Mouse (Mus musculus): Measurements from ENCODE around the gene Glipr2.

Gene Glipr2

DNA sequence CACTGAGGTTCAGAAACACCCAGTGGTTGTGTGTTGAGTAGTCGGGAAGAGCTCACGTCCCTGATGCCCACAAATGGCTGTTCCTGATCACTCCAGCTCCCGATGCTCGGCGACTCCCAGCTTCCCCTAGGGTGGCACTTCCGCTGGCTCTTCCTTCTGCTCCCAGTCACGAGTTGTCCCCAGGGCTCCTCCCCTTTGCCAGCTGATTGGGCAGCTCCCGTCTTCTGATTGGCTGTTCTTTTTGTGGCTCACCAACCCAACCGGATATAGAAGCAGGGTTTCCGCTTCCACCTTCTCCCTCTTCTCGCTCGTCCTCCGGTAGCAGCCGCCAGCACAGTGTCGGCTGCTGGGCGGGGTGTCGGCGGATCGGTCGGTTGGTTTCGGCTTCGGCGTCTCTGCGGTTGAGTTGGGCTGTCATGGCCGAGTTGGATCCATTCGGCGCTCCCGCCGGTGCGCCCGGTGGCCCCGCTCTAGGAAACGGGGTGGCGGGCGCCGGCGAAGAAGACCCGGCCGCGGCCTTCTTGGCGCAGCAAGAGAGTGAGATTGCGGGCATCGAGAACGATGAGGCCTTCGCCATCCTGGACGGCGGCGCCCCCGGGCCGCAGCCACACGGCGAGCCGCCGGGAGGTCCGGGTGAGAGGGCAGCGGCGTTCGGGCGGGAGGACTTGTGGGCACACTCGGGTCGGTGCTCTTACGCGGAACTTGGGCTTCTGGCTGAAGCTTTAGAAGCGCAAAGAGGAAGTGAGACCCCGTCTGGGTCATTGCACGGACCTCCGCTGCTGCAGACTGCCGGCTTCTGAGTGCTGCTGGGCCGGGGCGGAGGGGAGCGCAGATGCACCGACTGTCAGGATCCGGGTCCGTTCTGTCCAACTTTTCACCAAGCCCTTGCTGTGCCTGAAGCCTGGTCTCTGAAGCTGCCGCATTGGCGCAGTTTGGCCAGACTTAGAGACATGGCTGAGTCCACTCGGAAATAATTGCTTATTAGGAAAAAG lies 55.5 kb downstream of the Glipr2 start:
- CTCF ChIA-PET, result interaction anchor here in 3 of 4 experiments (0.6 to 1.6 kb wide), 10 partner anchors 9 to 252 kb away, joined by 3 to 6 read pairs (median 3); no protein-coding TSS in a partner anchor
- POLR2A ChIA-PET, result interaction anchor here (0.6 to 3.5 kb wide), 132 partner anchors 8 to 1579 kb away, joined by 3 to 38 read pairs (median 4); partner anchors contain the start of genes Clta (in 3 of the 4), Creb3 (in 2 of the 4), Glipr2 (in 2 of the 4) and Tln1 (in 2 of the 4)

DNA sequence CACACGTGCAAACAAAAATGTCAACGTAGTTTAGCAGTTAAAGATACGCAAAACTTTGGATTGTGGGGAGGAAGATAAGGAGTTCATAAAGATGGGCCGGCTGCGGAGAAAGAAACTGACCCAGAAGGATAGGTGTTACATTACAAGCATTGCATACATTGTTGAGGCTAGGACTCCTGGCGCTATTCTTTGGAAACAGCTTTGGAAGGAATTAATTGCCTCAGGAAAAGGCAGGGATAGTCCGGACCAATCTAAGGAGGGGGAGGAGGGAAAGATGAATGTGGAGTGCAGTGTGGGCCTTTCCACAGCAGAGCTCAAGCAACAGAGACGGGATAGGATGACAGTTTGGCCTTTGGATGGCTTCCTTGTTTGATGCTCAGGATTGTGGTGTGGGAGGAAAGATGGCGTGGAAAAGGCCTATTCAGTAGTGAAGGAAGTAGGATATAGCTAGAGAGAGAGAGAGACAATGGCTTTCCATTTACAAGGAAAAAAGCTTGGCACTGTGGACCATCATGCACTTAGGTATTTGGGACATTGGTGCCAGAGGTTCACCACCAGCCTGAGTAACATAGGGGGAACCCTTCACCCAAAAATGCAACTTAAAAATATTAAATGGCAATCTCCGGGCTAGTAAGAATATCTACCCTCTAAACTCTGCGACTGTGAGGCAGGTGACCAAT lies 56.3 kb downstream of the Glipr2 start:
- CTCF ChIA-PET, result no interaction called here
- POLR2A ChIA-PET, result interaction anchor here (0.5 to 3.5 kb wide), 36 partner anchors 9 to 224 kb away, joined by 3 to 38 read pairs (median 4); partner anchors contain the start of gene Clta (in 2 of the 4)

DNA sequence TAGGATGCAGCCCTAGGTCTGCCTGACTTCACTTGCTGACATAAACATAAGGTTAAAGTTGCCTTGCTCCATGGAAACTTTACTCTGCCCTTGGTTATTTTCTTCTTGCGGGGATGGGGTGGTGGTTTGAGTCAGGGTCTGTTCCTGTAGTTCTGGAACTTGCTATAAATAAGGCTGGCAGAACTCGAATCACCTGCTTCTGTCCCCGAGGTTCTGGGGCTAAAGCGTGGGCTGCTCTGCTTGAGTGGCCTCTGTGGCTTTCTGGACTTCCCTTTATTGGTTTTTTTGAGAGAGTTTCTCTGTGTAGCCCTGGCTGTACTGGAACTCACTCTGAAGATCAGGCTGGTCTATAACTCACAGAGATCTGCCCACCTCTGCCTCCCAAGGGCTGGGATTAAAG lies 58.9 kb downstream of the Glipr2 start:
- ChIA-PET POLR2A (interaction anchor here in 2 of 4 experiments (1.0 to 3.0 kb wide), 8 partner anchors 10 to 152 kb away, joined by 3 to 16 read pairs (median 4); no protein-coding TSS in a partner anchor), CTCF (no interaction called here)

DNA sequence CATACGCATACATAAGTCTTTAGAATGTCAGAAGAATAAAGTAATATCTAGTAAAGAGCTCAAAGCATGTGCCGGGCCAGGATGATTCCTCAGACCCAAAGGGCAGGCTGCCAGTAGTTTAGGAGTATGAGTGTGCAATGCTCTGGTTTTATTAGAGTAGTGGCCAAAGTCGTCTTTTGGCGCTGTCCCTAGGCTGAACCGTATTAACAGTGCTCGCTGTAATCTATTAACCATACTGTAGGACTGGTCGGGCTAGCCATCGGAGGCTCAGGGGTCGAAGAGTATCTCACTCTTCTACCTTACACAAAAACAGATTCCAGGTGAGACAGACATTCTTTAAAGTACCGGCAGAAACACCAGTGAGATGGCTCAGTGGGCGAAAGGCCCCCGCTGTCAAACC lies 59.6 kb downstream of the Glipr2 start:
- ChIA-PET CTCF (interaction anchor here in 1 of 4 experiments (0.6 kb wide), 1 partner anchor 452 kb away, joined by 3 read pairs; no protein-coding TSS in a partner anchor), POLR2A (interaction anchor here in 2 of 4 experiments (0.7 to 2.2 kb wide), 7 partner anchors 10 to 84 kb away, joined by 3 to 6 read pairs (median 4); no protein-coding TSS in a partner anchor)

DNA sequence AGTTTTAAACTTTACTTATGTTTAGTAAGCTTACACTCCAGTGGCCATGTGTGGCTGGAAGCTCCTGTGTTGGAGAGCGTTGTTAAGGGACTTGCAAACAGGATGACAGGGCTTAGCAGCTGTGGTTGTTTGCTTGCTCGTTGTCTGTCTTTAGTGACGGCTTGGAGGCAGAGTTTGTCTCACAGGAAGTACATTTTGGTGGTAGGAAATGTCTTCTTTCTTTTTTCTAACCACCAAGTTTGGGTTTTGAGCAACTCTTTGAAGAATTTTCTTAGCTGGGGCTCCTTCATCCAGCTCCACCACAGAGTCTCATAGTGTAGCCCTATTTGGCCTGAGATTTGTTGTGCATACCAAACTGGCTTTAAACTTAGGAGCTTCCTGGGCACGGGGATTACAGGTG lies 65.1 kb downstream of the Glipr2 start:
- ChIA-PET POLR2A (interaction anchor here (0.7 to 6.6 kb wide), 11 partner anchors 9 to 40 kb away, joined by 3 to 38 read pairs (median 6); no protein-coding TSS in a partner anchor), CTCF (no interaction called here)

DNA sequence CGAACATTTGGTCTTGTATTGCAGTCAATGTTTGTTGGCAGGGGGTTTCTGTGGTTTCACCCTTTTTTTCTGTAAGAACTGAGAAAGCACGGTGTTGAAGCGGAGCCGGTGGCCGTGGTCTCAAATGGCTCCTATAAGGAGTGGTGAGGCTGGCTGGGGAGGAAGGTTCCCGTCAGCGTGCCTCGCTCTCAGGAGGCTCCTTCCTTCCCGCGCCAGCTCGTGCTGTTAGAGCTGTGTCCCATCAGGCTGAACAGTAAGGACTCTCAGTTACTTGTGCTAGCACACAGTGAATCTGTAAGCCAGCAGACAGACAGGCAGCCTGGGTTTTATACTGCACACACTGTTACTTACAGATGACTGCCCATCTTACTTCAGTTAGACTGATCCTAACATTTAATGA lies 65.6 kb downstream of the Glipr2 start:
- POLR2A ChIA-PET, result interaction anchor here (0.7 to 6.6 kb wide), 12 partner anchors 9 to 1547 kb away, joined by 3 to 38 read pairs (median 5); no protein-coding TSS in a partner anchor
- CTCF ChIA-PET, result no interaction called here

DNA sequence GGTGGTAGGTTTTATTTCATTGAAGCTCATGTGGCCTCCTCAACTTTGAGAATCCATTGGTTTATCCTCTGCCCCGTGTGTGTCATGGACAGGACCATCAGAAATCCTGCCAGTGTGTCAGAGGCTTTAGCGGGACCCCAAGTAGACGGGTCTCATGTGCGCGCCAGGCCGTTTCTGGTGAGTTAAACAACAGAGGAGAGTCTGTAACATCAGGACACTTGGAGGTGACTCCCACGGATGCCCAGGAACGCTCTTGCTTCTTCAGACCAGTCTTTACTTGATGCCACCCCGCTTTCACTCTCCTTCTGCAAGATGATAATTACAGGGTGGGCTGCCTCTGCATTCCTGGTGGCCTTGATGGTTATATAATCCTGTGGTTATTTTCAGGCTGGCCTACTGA lies 66.5 kb downstream of the Glipr2 start:
- ChIA-PET POLR2A (interaction anchor here in 3 of 4 experiments (0.6 to 6.6 kb wide), 8 partner anchors 9 to 12 kb away, joined by 3 to 38 read pairs (median 8); no protein-coding TSS in a partner anchor), CTCF (interaction anchor here in 1 of 4 experiments (1.0 kb wide), 1 partner anchor 17 kb away, joined by 3 read pairs; no protein-coding TSS in a partner anchor)

DNA sequence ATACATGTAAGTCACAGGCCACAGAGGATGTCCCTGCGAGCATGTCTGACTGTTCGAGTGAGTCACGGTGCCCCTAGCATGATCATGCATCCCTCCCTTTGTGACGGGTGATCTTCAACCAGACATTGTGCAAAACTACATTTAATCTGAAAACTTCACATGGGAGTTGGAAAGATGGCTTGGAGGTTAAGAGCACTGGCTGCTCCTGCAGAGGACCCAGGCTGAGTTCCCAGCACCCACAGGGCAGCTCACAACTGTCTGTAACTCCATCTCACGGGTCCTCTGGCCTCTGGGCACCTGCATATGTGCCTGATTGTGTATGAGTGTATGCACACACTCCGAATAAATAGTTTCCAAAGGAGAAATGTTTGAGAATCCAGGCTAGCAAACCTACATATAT lies 67.0 kb downstream of the Glipr2 start:
- ChIA-PET POLR2A (interaction anchor here in 2 of 4 experiments (0.6 to 6.6 kb wide), 5 partner anchors 9 to 12 kb away, joined by 3 to 38 read pairs (median 32); no protein-coding TSS in a partner anchor), CTCF (interaction anchor here in 1 of 4 experiments (1.0 kb wide), 1 partner anchor 16 kb away, joined by 3 read pairs; no protein-coding TSS in a partner anchor)

DNA sequence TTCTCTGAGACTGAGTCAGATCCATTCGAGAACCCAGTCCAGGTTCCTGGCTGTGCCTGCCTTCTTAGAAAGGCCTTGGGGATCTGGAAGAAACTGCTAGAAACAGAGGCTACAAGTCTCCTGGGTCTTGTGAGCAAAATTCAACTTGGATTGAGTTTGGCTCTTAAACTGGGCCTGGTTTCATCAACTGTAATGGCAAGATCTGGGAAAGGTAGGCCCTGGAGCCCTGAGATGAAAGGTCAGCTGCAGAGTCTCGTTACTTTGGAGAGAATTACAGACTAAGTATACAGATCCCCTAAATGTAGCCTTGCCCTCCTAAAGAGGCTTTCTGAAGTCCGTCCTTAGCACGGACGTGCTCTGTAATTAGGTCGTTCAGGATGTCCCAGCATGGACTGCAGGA lies 68.4 kb downstream of the Glipr2 start:
- POLR2A ChIA-PET, result interaction anchor here in 3 of 4 experiments (0.5 to 5.7 kb wide), 9 partner anchors 8 to 197 kb away, joined by 3 to 35 read pairs (median 4); no protein-coding TSS in a partner anchor
- CTCF ChIA-PET, result interaction anchor here in 2 of 4 experiments (0.9 to 1.2 kb wide), 3 partner anchors 94 to 147 kb away, joined by 3 to 4 read pairs (median 3); no protein-coding TSS in a partner anchor
